Comparison of ENCODE assay signal across 8 mouse cellular contexts in the genomic region with DNA sequence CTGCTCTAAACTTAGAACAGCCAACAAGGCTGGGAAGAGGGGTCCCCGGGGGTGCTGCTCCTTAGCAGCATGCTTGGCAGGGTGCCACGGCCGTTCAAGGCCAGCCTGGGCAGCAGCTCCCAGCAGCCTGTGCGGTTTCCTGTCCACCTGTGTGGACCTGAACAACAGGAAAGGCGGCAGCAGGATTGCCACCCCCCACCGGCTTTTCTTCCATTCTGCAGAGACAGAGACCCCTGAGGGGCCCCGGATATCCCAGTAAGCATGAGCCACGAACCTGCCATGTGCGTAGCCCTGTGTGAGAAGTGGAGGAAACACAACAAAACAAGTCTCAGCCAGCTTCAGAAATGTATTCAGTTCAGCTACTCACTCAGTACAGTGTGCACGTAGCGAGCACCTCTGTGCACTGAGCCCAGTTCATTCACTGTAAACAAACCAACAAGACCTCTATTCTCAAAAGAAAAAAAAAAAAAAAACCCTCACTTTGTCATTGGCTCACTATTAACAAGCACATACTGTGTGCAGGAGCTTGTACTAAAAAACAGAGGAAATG.
DNase-seq lines count a peak whose midpoint lies in the region; ATAC-seq and TF ChIP-seq lines count a peak whose summit lies in the region.

No protein-coding gene starts in this region.

- ATAC-seq in lung, embryonic 16.5 days (ENCODE audit: low read depth), result peak; percentile 55
- no peak for ATAC-seq in embryonic facial prominence, embryonic 13.5 days (ENCODE audit: insufficient number of reproducible peaks, insufficient read depth, low FRiP score, low TSS enrichment, low read depth)
- ATAC-seq in heart, embryonic 16.5 days (replicated peaks; ENCODE audit: extremely low read depth, insufficient read depth, low FRiP score), result peak; percentile 29; the same call in 1 of the 2 replicates
- ATAC-seq in limb, embryonic 14.5 days (ENCODE audit: low FRiP score, low read depth), result no peak
- no peak for ATAC-seq in megakaryocyte progenitor cell, adult 5-6 weeks (replicated peaks; ENCODE audit: poor library complexity)

- no peaks in the 10 kb centered on the region for H3K36me3 ChIP-seq in lung, embryonic 16.5 days (ENCODE audit: control insufficient read depth, insufficient read depth, low read length)
- no peaks in the 10 kb centered on the region for H3K36me3 ChIP-seq in embryonic facial prominence, embryonic 13.5 days
- H3K36me3 ChIP-seq in heart, embryonic 16.5 days (ENCODE audit: control insufficient read depth, insufficient read depth), result no peaks in the 10 kb centered on the region
- H3K36me3 ChIP-seq in limb, embryonic 14.5 days (ENCODE audit: control insufficient read depth, insufficient read depth, low read length), result no peaks in the 10 kb centered on the region

- no peaks in the 10 kb centered on the region for H3K27me3 ChIP-seq in lung, embryonic 16.5 days (ENCODE audit: control insufficient read depth, insufficient read depth, low read depth, low read length)
- H3K27me3 ChIP-seq in embryonic facial prominence, embryonic 13.5 days, result no peaks in the 10 kb centered on the region
- H3K27me3 ChIP-seq in heart, embryonic 16.5 days (ENCODE audit: control insufficient read depth, insufficient read depth, low read length), result no peaks in the 10 kb centered on the region
- H3K27me3 ChIP-seq in limb, embryonic 14.5 days (ENCODE audit: control insufficient read depth, insufficient read depth, low read length), result no peaks in the 10 kb centered on the region

- no peak for TF ChIP-seq POLR2A in limb, embryonic 14.5 days (IDR thresholded peaks at IDR 0.05; ENCODE audit: borderline replicate concordance, extremely low read depth, insufficient read depth, insufficient read length)

- no peaks in the 10 kb centered on the region for H3K9me3 ChIP-seq in lung, embryonic 16.5 days (ENCODE audit: control insufficient read depth, low read length)
- no peaks in the 10 kb centered on the region for H3K9me3 ChIP-seq in embryonic facial prominence, embryonic 13.5 days
- H3K9me3 ChIP-seq in heart, embryonic 16.5 days (replicated peaks; ENCODE audit: control insufficient read depth, low read length), result no peaks in the 10 kb centered on the region
- H3K9me3 ChIP-seq in limb, embryonic 14.5 days (ENCODE audit: control insufficient read depth, low read length), result no peaks in the 10 kb centered on the region

- H3K27ac ChIP-seq in lung, embryonic 16.5 days (ENCODE audit: low read length), result peak overlapping the region; percentile 88
- H3K27ac ChIP-seq in embryonic facial prominence, embryonic 13.5 days, result peak overlapping the region; percentile 89
- peak overlapping the region; percentile 75 for H3K27ac ChIP-seq in heart, embryonic 16.5 days (ENCODE audit: low read length)
- H3K27ac ChIP-seq in limb, embryonic 14.5 days (replicated peaks; ENCODE audit: low read depth, low read length), result peak overlapping the region; percentile 71

- H3K9ac ChIP-seq in lung, embryonic 16.5 days (ENCODE audit: low read length), result peak overlapping the region; percentile 53
- no peak overlapping the region for H3K9ac ChIP-seq in embryonic facial prominence, embryonic 13.5 days
- H3K9ac ChIP-seq in heart, embryonic 16.5 days (ENCODE audit: low read length), result no peak overlapping the region
- H3K9ac ChIP-seq in limb, embryonic 14.5 days (ENCODE audit: low read depth, low read length, severe bottlenecking), result no peak overlapping the region

- 27% methylated on average over 11 of the region's 11 CpGs for WGBS in lung, embryonic 16.5 days
- 39% methylated on average over 11 of the region's 11 CpGs for WGBS in embryonic facial prominence, embryonic 13.5 days
- WGBS in heart, embryonic 16.5 days, result 42% methylated on average over 11 of the region's 11 CpGs
- 33% methylated on average over 11 of the region's 11 CpGs for WGBS in limb, embryonic 14.5 days

- H3K4me3 ChIP-seq in lung, embryonic 16.5 days (ENCODE audit: low read length), result no peak overlapping the region
- H3K4me3 ChIP-seq in embryonic facial prominence, embryonic 13.5 days, result no peak overlapping the region
- no peak overlapping the region for H3K4me3 ChIP-seq in heart, embryonic 16.5 days (ENCODE audit: low read length)
- no peak overlapping the region for H3K4me3 ChIP-seq in limb, embryonic 14.5 days (replicated peaks; ENCODE audit: low read length)

- no peak overlapping the region for H3K4me2 ChIP-seq in lung, embryonic 16.5 days (ENCODE audit: low read depth, low read length)
- H3K4me2 ChIP-seq in embryonic facial prominence, embryonic 13.5 days, result no peak overlapping the region
- H3K4me2 ChIP-seq in heart, embryonic 16.5 days (ENCODE audit: low read depth, low read length), result no peak overlapping the region
- no peak overlapping the region for H3K4me2 ChIP-seq in limb, embryonic 14.5 days (replicated peaks; ENCODE audit: low read depth, low read length, severe bottlenecking)

- peaks cover 35% of the 10 kb centered on the region for H3K4me1 ChIP-seq in lung, embryonic 16.5 days (replicated peaks; ENCODE audit: control insufficient read depth, insufficient read depth, low read length)
- H3K4me1 ChIP-seq in embryonic facial prominence, embryonic 13.5 days, result peaks cover 63% of the 10 kb centered on the region
- H3K4me1 ChIP-seq in heart, embryonic 16.5 days (ENCODE audit: control insufficient read depth, insufficient read depth, low read length), result peaks cover 49% of the 10 kb centered on the region
- peaks cover 32% of the 10 kb centered on the region for H3K4me1 ChIP-seq in limb, embryonic 14.5 days (ENCODE audit: control insufficient read depth, insufficient read depth, low read length)

- no peak for DNase-seq in lung, postnatal 10 days
- peak; percentile 66 for DNase-seq in limb, embryonic 14.5 days (ENCODE audit: low spot score)
- DNase-seq in MN1 (ENCODE audit: low spot score), result no peak
- DNase-seq in layer of hippocampus, adult 8-10 months (ENCODE audit: low spot score in 2 of 2), result no peak

Comparison
In these comparisons a context has a peak if more than half of its experiments do, and no peak if none do; other contexts are left out.
1. ATAC-seq: peak in lung, embryonic 16.5 days (single experiment) and heart, embryonic 16.5 days (single experiment); none in embryonic facial prominence, embryonic 13.5 days (single experiment), limb, embryonic 14.5 days (single experiment) and megakaryocyte progenitor cell, adult 5-6 weeks (single experiment).
2. Peak in every context shown above with its lines, with median percentiles within 50 percentile points of each other: H3K27ac ChIP-seq.